Mouse (Mus musculus) forebrain, embryonic 10.5 days (tissue): ENCODE measurements at regions not wholly inside any gene's neighbourhood (a gene's known extent, or its start where the extent isn't known, plus 50 kb on each side); places are given as distances from the start of the nearest gene placed in this dataset.

Source experiments
- DNase-seq: peaks from one replicate; pipeline ENCODE4 v3.0.0-alpha.2; 2017; ENCODE audit warnings: low spot score; ENCODE audit errors: extremely low spot score
- H3K27ac ChIP-seq: fragments of 300-500 bp; sonication (generic); 2 replicates; pipeline ENCODE4 v1.5.1; 2016; ENCODE audit warnings: mild to moderate bottlenecking
- H3K27me3 ChIP-seq: fragments of 300-500 bp; sonication (generic); 2 replicates; pipeline ENCODE4 v1.6.1; 2016; ENCODE audit warnings: mild to moderate bottlenecking; ENCODE audit not compliant: poor library complexity, severe bottlenecking
- H3K36me3 ChIP-seq: fragments of 300-500 bp; sonication (generic); replicated peaks from 2 replicates; pipeline ENCODE4 v1.6.1; 2016; ENCODE audit warnings: mild to moderate bottlenecking, moderate library complexity
- H3K4me1 ChIP-seq: fragments of 300-500 bp; sonication (generic); 2 replicates; pipeline ENCODE4 v1.6.1; 2016
- H3K4me3 ChIP-seq: fragments of 300-500 bp; sonication (generic); 2 replicates; pipeline ENCODE4 v1.5.1; 2016; ENCODE audit warnings: mild to moderate bottlenecking, moderate library complexity
- H3K9me3 ChIP-seq: fragments of 300-500 bp; sonication (generic); 2 replicates; pipeline ENCODE4 v1.6.1; 2016; ENCODE audit warnings: mild to moderate bottlenecking, moderate library complexity
- WGBS: fragments of 180-500 bp; shearing (Covaris S2); methylation state at CpG from one replicate; pipeline ENCODE4 v1.1.7; 2016; 5-methylcytosine and 5-hydroxymethylcytosine counted together

GRCm38 (mm10) chr9:111897626-111898025 is 207.5 kb upstream of the Stac start:
- no peak overlapping the region for H3K27ac ChIP-seq
- H3K4me3 ChIP-seq = no peak overlapping the region
- H3K36me3 ChIP-seq = no peaks in the 10 kb centered on the region
- WGBS = 85% methylated on average over 5 of the region's 5 CpGs
- DNase-seq = no peak
- H3K4me1 ChIP-seq = 0 out of 2 replicates have a peak, but pooled peaks cover 3% of the 10 kb centered on the region
- H3K9me3 ChIP-seq = no peaks in the 10 kb centered on the region
- no peaks in the 10 kb centered on the region for H3K27me3 ChIP-seq

GRCm38 (mm10) chr9:111879710-111880109 is 189.6 kb upstream of the Stac start:
- Histone ChIP-seq H3K36me3 (no peaks in the 10 kb centered on the region), H3K27ac (no peak overlapping the region), H3K9me3 (no peaks in the 10 kb centered on the region), H3K27me3 (no peaks in the 10 kb centered on the region), H3K4me3 (no peak overlapping the region), H3K4me1 (no peaks in the 10 kb centered on the region)
- WGBS = 71% methylated on average over 2 of the region's 2 CpGs
- DNase-seq = no peak

- Histone ChIP-seq H3K27me3 (no peaks in the 10 kb centered on the region), H3K4me3 (no peak overlapping the region), H3K27ac (no peak overlapping the region), H3K36me3 (no peaks in the 10 kb centered on the region), H3K4me1 (no peaks in the 10 kb centered on the region), H3K9me3 (no peaks in the 10 kb centered on the region)
- no peak for DNase-seq
- 93% methylated on average over 5 of the region's 5 CpGs for WGBS
These were observed 186.7 kb upstream of the Stac start for GRCm38 (mm10) chr9:111876846-111877245.

GRCm38 (mm10) chr9:111870466-111870865 is 180.3 kb upstream of the Stac start:
- no peak overlapping the region for H3K4me3 ChIP-seq
- no peak overlapping the region for H3K27ac ChIP-seq
- DNase-seq = no peak
- H3K4me1 ChIP-seq = no peaks in the 10 kb centered on the region
- H3K36me3 ChIP-seq = no peaks in the 10 kb centered on the region
- no peaks in the 10 kb centered on the region for H3K27me3 ChIP-seq
- H3K9me3 ChIP-seq = no peaks in the 10 kb centered on the region
- 96% methylated on average over 7 of the region's 7 CpGs for WGBS

- 78% methylated on average over 4 of the region's 4 CpGs for WGBS
These were observed 179.7 kb upstream of the Stac start for GRCm38 (mm10) chr9:111869801-111870382.

GRCm38 (mm10) chr9:111858051-111858450 is 167.9 kb upstream of the Stac start:
- Histone ChIP-seq H3K36me3 (no peaks in the 10 kb centered on the region), H3K27ac (no peak overlapping the region), H3K4me3 (no peak overlapping the region), H3K27me3 (no peaks in the 10 kb centered on the region), H3K9me3 (no peaks in the 10 kb centered on the region), H3K4me1 (no peaks in the 10 kb centered on the region)
- DNase-seq = no peak
- 69% methylated on average over 2 of the region's 2 CpGs for WGBS

More at GRCm38 (mm10) chr9:111869801-111870382, 179.7 kb upstream of the Stac start:
- Histone ChIP-seq H3K36me3 (no peaks in the 10 kb centered on the region), H3K4me3 (no peak overlapping the region), H3K9me3 (no peaks in the 10 kb centered on the region), H3K27ac (no peak overlapping the region), H3K27me3 (no peaks in the 10 kb centered on the region), H3K4me1 (no peaks in the 10 kb centered on the region)
- no peak for DNase-seq

GRCm38 (mm10) chr9:111854976-111855375 is 164.8 kb upstream of the Stac start:
- no peak for DNase-seq
- 89% methylated on average over 7 of the region's 7 CpGs for WGBS
- Histone ChIP-seq H3K27ac (no peak overlapping the region), H3K4me3 (no peak overlapping the region), H3K36me3 (no peaks in the 10 kb centered on the region), H3K4me1 (no peaks in the 10 kb centered on the region), H3K9me3 (no peaks in the 10 kb centered on the region), H3K27me3 (no peaks in the 10 kb centered on the region)

- Histone ChIP-seq H3K36me3 (no peaks in the 10 kb centered on the region), H3K27me3 (no peaks in the 10 kb centered on the region), H3K27ac (no peak overlapping the region), H3K9me3 (no peaks in the 10 kb centered on the region), H3K4me3 (no peak overlapping the region), H3K4me1 (no peaks in the 10 kb centered on the region)
- DNase-seq = no peak
- WGBS = 92% methylated on average over 10 of the region's 10 CpGs
These were observed 156.2 kb upstream of the Stac start for GRCm38 (mm10) chr9:111846366-111846765.

- WGBS = 90% methylated on average over 6 of the region's 6 CpGs
- DNase-seq = no peak
- no peaks in the 10 kb centered on the region for H3K27me3 ChIP-seq
- H3K27ac ChIP-seq = no peak overlapping the region
- no peaks in the 10 kb centered on the region for H3K4me1 ChIP-seq
- H3K9me3 ChIP-seq = no peaks in the 10 kb centered on the region
- H3K36me3 ChIP-seq = no peaks in the 10 kb centered on the region
- no peak overlapping the region for H3K4me3 ChIP-seq
These were observed 151.0 kb upstream of the Stac start for GRCm38 (mm10) chr9:111841151-111841550.

- Histone ChIP-seq H3K27me3 (no peaks in the 10 kb centered on the region), H3K9me3 (no peaks in the 10 kb centered on the region), H3K27ac (no peak overlapping the region), H3K4me1 (no peaks in the 10 kb centered on the region), H3K4me3 (no peak overlapping the region), H3K36me3 (no peaks in the 10 kb centered on the region)
- DNase-seq = no peak
- WGBS = 79% methylated on average over 7 of the region's 7 CpGs
These were observed 148.1 kb upstream of the Stac start for GRCm38 (mm10) chr9:111838069-111838820.

- DNase-seq = no peak
- no peaks in the 10 kb centered on the region for H3K9me3 ChIP-seq
- WGBS = 92% methylated on average over 1 of the region's 1 CpGs
- no peak overlapping the region for H3K27ac ChIP-seq
- no peaks in the 10 kb centered on the region for H3K36me3 ChIP-seq
- no peaks in the 10 kb centered on the region for H3K27me3 ChIP-seq
- no peaks in the 10 kb centered on the region for H3K4me1 ChIP-seq
- H3K4me3 ChIP-seq = no peak overlapping the region
These were observed 131.9 kb upstream of the Stac start for GRCm38 (mm10) chr9:111822094-111822493.

GRCm38 (mm10) chr9:111817461-111817860 is 127.3 kb upstream of the Stac start:
- no peaks in the 10 kb centered on the region for H3K4me1 ChIP-seq
- DNase-seq = no peak
- no peaks in the 10 kb centered on the region for H3K27me3 ChIP-seq
- WGBS = 73% methylated on average over 4 of the region's 4 CpGs
- H3K9me3 ChIP-seq = no peaks in the 10 kb centered on the region
- H3K36me3 ChIP-seq = no peaks in the 10 kb centered on the region
- H3K4me3 ChIP-seq = no peak overlapping the region
- H3K27ac ChIP-seq = no peak overlapping the region

- Histone ChIP-seq H3K36me3 (no peaks in the 10 kb centered on the region), H3K27me3 (no peaks in the 10 kb centered on the region), H3K4me1 (no peaks in the 10 kb centered on the region), H3K27ac (no peak overlapping the region), H3K9me3 (no peaks in the 10 kb centered on the region), H3K4me3 (no peak overlapping the region)
- no peak for DNase-seq
- WGBS = 86% methylated on average over 6 of the region's 6 CpGs
These were observed 114.8 kb upstream of the Stac start for GRCm38 (mm10) chr9:111804931-111805330.
